Mouse (Mus musculus) ovary, postnatal 14 days (tissue): ENCODE data around the gene Psmf1.

Experiments
- DNase-seq: peaks from one replicate; pipeline ENCODE4 v3.0.0; 2022; ENCODE audit warnings: low spot score

Psmf1 gene

GRCm38 (mm10) chr2:151733151-151733865, 10.7 kb downstream of the Psmf1 start:
- no peak for DNase-seq

- DNase-seq, result no peak
Measured at GRCm38 (mm10) chr2:151724094-151724493, 19.9 kb downstream of the Psmf1 start.

GRCm38 (mm10) chr2:151716318-151717055, 27.5 kb downstream of the Psmf1 start:
- DNase-seq, result no peak

- no peak for DNase-seq
Measured at GRCm38 (mm10) chr2:151715526-151715925, 28.5 kb downstream of the Psmf1 start.

GRCm38 (mm10) chr2:151712647-151713046, 31.3 kb downstream of the Psmf1 start:
- DNase-seq, result peak; percentile 6

- peak; percentile 2 for DNase-seq
Measured at GRCm38 (mm10) chr2:151702851-151703190, 41.2 kb downstream of the Psmf1 start.

- peak; percentile 7 for DNase-seq
Measured at GRCm38 (mm10) chr2:151702146-151702850, 41.7 kb downstream of the Psmf1 start.

- no peak for DNase-seq
Measured at GRCm38 (mm10) chr2:151701231-151702145, 42.5 kb downstream of the Psmf1 start, which contains the start of gene Tmem74b. TSS of gene Tmem74b (plus strand) at chr2:151702008.

GRCm38 (mm10) chr2:151682976-151683375, 61.0 kb downstream of the Psmf1 start:
- no peak for DNase-seq

GRCm38 (mm10) chr2:151682357-151682756, 61.6 kb downstream of the Psmf1 start:
- no peak for DNase-seq

GRCm38 (mm10) chr2:151676234-151676633, 67.8 kb downstream of the Psmf1 start:
- no peak for DNase-seq

GRCm38 (mm10) chr2:151670968-151671329, 73.0 kb downstream of the Psmf1 start:
- no peak for DNase-seq

GRCm38 (mm10) chr2:151670026-151670967, 73.7 kb downstream of the Psmf1 start:
- DNase-seq, result no peak

GRCm38 (mm10) chr2:151668433-151668832, 75.6 kb downstream of the Psmf1 start, which contains the start of gene Rad21l:
TSS of gene Rad21l (minus strand) at chr2:151668533.
- DNase-seq, result no peak
